8 mouse cellular contexts compared by ENCODE assay signal in genomic region chr6:39574951-39575350, GRCm38 (mm10). TPM values are rescaled to one million over a fixed set of nuclear protein-coding genes. Genes with fewer than 3 reads are reported as not detected.
DNase-seq lines count a peak whose midpoint lies in the region; ATAC-seq and TF ChIP-seq lines count a peak whose summit lies in the region.

No protein-coding gene starts in this region.

- peak overlapping the region; percentile 65 for H3K4me2 ChIP-seq in limb, embryonic 14.5 days (replicated peaks; ENCODE audit: low read depth, low read length, severe bottlenecking)
- peak overlapping the region; percentile 77 for H3K4me2 ChIP-seq in stomach, embryonic 15.5 days

- no peak for ATAC-seq in cerebellum, adult (ENCODE audit: insufficient number of reproducible peaks, low FRiP score, low TSS enrichment)
- ATAC-seq in megakaryocyte, adult 5-6 weeks (ENCODE audit: poor library complexity, severe bottlenecking): no peak
- ATAC-seq in limb, embryonic 14.5 days (ENCODE audit: low FRiP score, low read depth): no peak
- ATAC-seq in stomach, embryonic 15.5 days (ENCODE audit: insufficient read depth, low FRiP score, low read depth): no peak

- peak overlapping the region; percentile 74 for H3K4me3 ChIP-seq in cerebellum, adult 2 months (replicated peaks; ENCODE audit: insufficient read depth, low read depth, low read length)
- H3K4me3 ChIP-seq in megakaryocyte, embryonic 14.5 days (replicated peaks): peak overlapping the region; percentile 95
- peak overlapping the region; percentile 49 for H3K4me3 ChIP-seq in limb, embryonic 14.5 days (replicated peaks; ENCODE audit: low read length)
- peak overlapping the region; percentile 85 for H3K4me3 ChIP-seq in stomach, embryonic 15.5 days (replicated peaks)

- DNase-seq in cerebellum, adult 2 months: no peak
- DNase-seq in limb, embryonic 14.5 days (ENCODE audit: low spot score): no peak
- DNase-seq in thymus, postnatal 25 days: no peak
- no peak for DNase-seq in spleen, postnatal 36 days (ENCODE audit: low spot score in 2 of 2)

- peaks cover 4% of the 10 kb centered on the region; the same call in 1 of the 2 replicates for H3K9me3 ChIP-seq in megakaryocyte, embryonic 14.5 days
- H3K9me3 ChIP-seq in limb, embryonic 14.5 days (ENCODE audit: control insufficient read depth, low read length): no peaks in the 10 kb centered on the region
- no peaks in the 10 kb centered on the region for H3K9me3 ChIP-seq in stomach, embryonic 15.5 days

- 71% methylated on average over 7 of the region's 7 CpGs for WGBS in cerebellum, adult 2 months
- 70% methylated on average over 7 of the region's 7 CpGs for WGBS in limb, embryonic 14.5 days
- WGBS in stomach, embryonic 15.5 days: 65% methylated on average over 7 of the region's 7 CpGs

- no peak overlapping the region for H3K9ac ChIP-seq in limb, embryonic 14.5 days (ENCODE audit: low read depth, low read length, severe bottlenecking)
- no peak overlapping the region; the same call in 1 of the 2 replicates for H3K9ac ChIP-seq in stomach, embryonic 15.5 days

- peaks cover 40% of the 10 kb centered on the region for H3K36me3 ChIP-seq in megakaryocyte, embryonic 14.5 days (replicated peaks; ENCODE audit: low read length)
- H3K36me3 ChIP-seq in limb, embryonic 14.5 days (ENCODE audit: control insufficient read depth, insufficient read depth, low read length): peaks cover 30% of the 10 kb centered on the region
- peaks cover 11% of the 10 kb centered on the region; the same call in 1 of the 2 replicates for H3K36me3 ChIP-seq in stomach, embryonic 15.5 days

- H3K27me3 ChIP-seq in cerebellum, adult 2 months (ENCODE audit: control insufficient read depth, insufficient read depth, low read length): no peaks in the 10 kb centered on the region
- H3K27me3 ChIP-seq in megakaryocyte, embryonic 14.5 days (replicated peaks): peaks cover 5% of the 10 kb centered on the region
- H3K27me3 ChIP-seq in limb, embryonic 14.5 days (ENCODE audit: control insufficient read depth, insufficient read depth, low read length): no peaks in the 10 kb centered on the region
- H3K27me3 ChIP-seq in stomach, embryonic 15.5 days (replicated peaks): no peaks in the 10 kb centered on the region

- H3K4me1 ChIP-seq in cerebellum, adult 2 months (ENCODE audit: control insufficient read depth, insufficient read depth, low read length): no peaks in the 10 kb centered on the region
- peaks cover 25% of the 10 kb centered on the region for H3K4me1 ChIP-seq in megakaryocyte, embryonic 14.5 days
- peaks cover 6% of the 10 kb centered on the region for H3K4me1 ChIP-seq in limb, embryonic 14.5 days (ENCODE audit: control insufficient read depth, insufficient read depth, low read length)
- H3K4me1 ChIP-seq in stomach, embryonic 15.5 days: peaks cover 9% of the 10 kb centered on the region

- peak overlapping the region; percentile 80; the same call in 1 of the 2 replicates for H3K27ac ChIP-seq in cerebellum, adult 2 months (ENCODE audit: insufficient read depth, low read length)
- H3K27ac ChIP-seq in limb, embryonic 14.5 days (replicated peaks; ENCODE audit: low read depth, low read length): no peak overlapping the region
- H3K27ac ChIP-seq in stomach, embryonic 15.5 days: no peak overlapping the region

- no peak for TF ChIP-seq CTCF in cerebellum, adult 2 months (IDR thresholded peaks at IDR 0.05; ENCODE audit: borderline replicate concordance, insufficient read depth, low read depth, low read length)

- no peak for TF ChIP-seq POLR2A in cerebellum, adult 2 months (IDR thresholded peaks at IDR 0.05; ENCODE audit: borderline replicate concordance, insufficient read depth, low read length)
- no peak for TF ChIP-seq POLR2A in limb, embryonic 14.5 days (IDR thresholded peaks at IDR 0.05; ENCODE audit: borderline replicate concordance, extremely low read depth, insufficient read depth, insufficient read length)

RNA-seq across cellular contexts. Expression of gene Adck2, which starts 1.3 kb away (rescaled TPM):
- 30.2 and 33.2 TPM in 2 replicates for polyA plus RNA-seq in cerebellum, adult 2 months (2012; rRNA removed)
- polyA plus RNA-seq in megakaryocyte, embryonic 14.5 days (2012; ENCODE audit: insufficient read depth, low replicate concordance): 5.2 and 7.5 TPM in 2 replicates
- 4.4 and 7.1 TPM in 2 replicates for total RNA-seq in megakaryocyte, adult 5-6 weeks (2015)
- 5.9 and 12.6 TPM in 2 replicates for total RNA-seq in megakaryocyte, adult 5-6 weeks (2017)
- 17.0 and 19.3 TPM in 2 replicates for polyA plus RNA-seq in limb, embryonic 14.5 days (2012; rRNA removed)
- polyA plus RNA-seq in limb, embryonic 14.5 days (2014; fragmentation: Nextera tagmentation; extraction: Ambion mirVana): 38.4 and 41.1 TPM in 2 replicates
- polyA plus RNA-seq in stomach, embryonic 15.5 days (2015; fragmentation: Nextera tagmentation; extraction: Ambion mirVana): 26.5 and 32.6 TPM in 2 replicates

RNA-seq across cellular contexts. Expression of gene Gm42420, which starts 10.6 kb away (rescaled TPM):
- 0.72 and 0.95 TPM in 2 replicates for polyA plus RNA-seq in cerebellum, adult 2 months (2012; rRNA removed)
- not detected in 2 replicates for polyA plus RNA-seq in megakaryocyte, embryonic 14.5 days (2012; ENCODE audit: insufficient read depth, low replicate concordance)
- 6.0 and 7.2 TPM in 2 replicates for total RNA-seq in megakaryocyte, adult 5-6 weeks (2015)
- 5.7 TPM in 1 of 2 replicates, not detected in the other for total RNA-seq in megakaryocyte, adult 5-6 weeks (2017)
- polyA plus RNA-seq in limb, embryonic 14.5 days (2012; rRNA removed): 0.59 and 1.2 TPM in 2 replicates
- polyA plus RNA-seq in limb, embryonic 14.5 days (2014; fragmentation: Nextera tagmentation; extraction: Ambion mirVana): 1.2 and 1.7 TPM in 2 replicates
- polyA plus RNA-seq in stomach, embryonic 15.5 days (2015; fragmentation: Nextera tagmentation; extraction: Ambion mirVana): 1.3 and 1.5 TPM in 2 replicates

RNA-seq across cellular contexts. Expression of gene Dennd2a, which starts 17.3 kb away (rescaled TPM):
- 12.3 and 13.5 TPM in 2 replicates for polyA plus RNA-seq in cerebellum, adult 2 months (2012; rRNA removed)
- 0.74 and 1.3 TPM in 2 replicates for polyA plus RNA-seq in megakaryocyte, embryonic 14.5 days (2012; ENCODE audit: insufficient read depth, low replicate concordance)
- total RNA-seq in megakaryocyte, adult 5-6 weeks (2015): 4.6 and 5.0 TPM in 2 replicates
- 2.5 and 3.1 TPM in 2 replicates for total RNA-seq in megakaryocyte, adult 5-6 weeks (2017)
- polyA plus RNA-seq in limb, embryonic 14.5 days (2012; rRNA removed): 52.2 and 60.1 TPM in 2 replicates
- polyA plus RNA-seq in limb, embryonic 14.5 days (2014; fragmentation: Nextera tagmentation; extraction: Ambion mirVana): 28.3 and 31.6 TPM in 2 replicates
- 13.4 and 15.8 TPM in 2 replicates for polyA plus RNA-seq in stomach, embryonic 15.5 days (2015; fragmentation: Nextera tagmentation; extraction: Ambion mirVana)

RNA-seq across cellular contexts. Expression of gene Ndufb2, which starts 17.4 kb away (rescaled TPM):
- 315 and 319 TPM in 2 replicates for polyA plus RNA-seq in cerebellum, adult 2 months (2012; rRNA removed)
- polyA plus RNA-seq in megakaryocyte, embryonic 14.5 days (2012; ENCODE audit: insufficient read depth, low replicate concordance): 143 and 223 TPM in 2 replicates
- 73.6 and 90.5 TPM in 2 replicates for total RNA-seq in megakaryocyte, adult 5-6 weeks (2015)
- 59.1 and 77.0 TPM in 2 replicates for total RNA-seq in megakaryocyte, adult 5-6 weeks (2017)
- 148 and 234 TPM in 2 replicates for polyA plus RNA-seq in limb, embryonic 14.5 days (2012; rRNA removed)
- 347 and 358 TPM in 2 replicates for polyA plus RNA-seq in limb, embryonic 14.5 days (2014; fragmentation: Nextera tagmentation; extraction: Ambion mirVana)
- 342 and 384 TPM in 2 replicates for polyA plus RNA-seq in stomach, embryonic 15.5 days (2015; fragmentation: Nextera tagmentation; extraction: Ambion mirVana)
